Mouse (Mus musculus) mouse embryonic stem cell (cell line): ENCODE measurements around the gene Paxbp1.

ENCODE experiments used
- in situ Hi-C, 2 experiments: fragments of 300-500 bp; cut with MboI; formaldehyde crosslinking; loops; 1 replicate in 1 of 2; 3 replicates in 1 of 2; pipeline ENCODE4 v1.14.3; 2019 to 2020; ENCODE audit warnings: low sequenced_read_pairs in 2 of 2, low pct_unique_long_range_greater_than_20kb in 1 of 2, mixed read lengths in 1 of 2; ENCODE audit not compliant: unreplicated experiment in 1 of 2

Gene Paxbp1

GRCm38 (mm10) chr16:91057741-91058140 lies 13.4 kb upstream of the Paxbp1 start:
- in situ Hi-C loops = no loop called here

DNA sequence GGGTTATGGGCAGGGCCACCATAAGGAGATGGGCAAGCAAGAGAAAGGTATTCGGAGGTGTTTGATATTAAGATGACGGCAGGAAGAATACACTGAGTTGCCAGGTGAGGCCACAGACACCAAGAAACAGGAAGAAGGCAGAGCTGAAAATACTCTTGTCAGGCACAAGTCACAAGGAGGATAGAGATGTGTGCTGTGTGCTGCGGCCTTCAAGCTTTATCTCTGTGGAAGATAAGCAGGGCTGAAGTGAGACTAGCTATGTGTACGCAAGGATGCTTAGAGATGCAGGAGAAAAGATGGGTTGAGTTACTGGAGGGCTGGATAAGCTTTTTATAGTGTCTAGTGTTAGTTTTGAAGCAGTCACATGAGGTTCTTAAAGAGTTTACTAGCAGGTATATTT lies 12.9 kb upstream of the Paxbp1 start:
- in situ Hi-C loops = no loop called here

- in situ Hi-C loops = no loop called here
These were observed 11.9 kb upstream of the Paxbp1 start for GRCm38 (mm10) chr16:91056043-91056821.

DNA sequence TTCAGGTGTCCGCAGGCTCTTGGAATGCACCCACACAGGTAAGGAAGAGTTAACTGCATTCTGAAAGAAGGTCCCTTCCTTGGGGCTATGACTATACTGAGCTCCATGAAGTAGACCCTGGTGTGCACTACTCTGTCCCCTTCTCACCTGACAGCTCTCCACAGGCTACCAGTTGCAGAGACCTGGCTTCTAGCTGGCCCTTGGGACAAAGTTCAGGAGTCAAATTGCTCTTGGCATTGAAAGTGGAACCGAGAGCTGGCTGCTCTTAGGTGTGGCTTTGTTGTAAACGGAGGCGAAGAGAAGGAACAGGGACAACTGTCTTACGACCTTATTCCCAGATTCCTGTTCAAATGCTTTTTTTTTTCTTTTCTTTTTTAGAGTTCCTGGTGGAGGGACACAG lies 10.8 kb upstream of the Paxbp1 start:
- in situ Hi-C loops = no loop called here

GRCm38 (mm10) chr16:91053599-91053998 lies 9.3 kb upstream of the Paxbp1 start:
- in situ Hi-C loops = no loop called here

DNA sequence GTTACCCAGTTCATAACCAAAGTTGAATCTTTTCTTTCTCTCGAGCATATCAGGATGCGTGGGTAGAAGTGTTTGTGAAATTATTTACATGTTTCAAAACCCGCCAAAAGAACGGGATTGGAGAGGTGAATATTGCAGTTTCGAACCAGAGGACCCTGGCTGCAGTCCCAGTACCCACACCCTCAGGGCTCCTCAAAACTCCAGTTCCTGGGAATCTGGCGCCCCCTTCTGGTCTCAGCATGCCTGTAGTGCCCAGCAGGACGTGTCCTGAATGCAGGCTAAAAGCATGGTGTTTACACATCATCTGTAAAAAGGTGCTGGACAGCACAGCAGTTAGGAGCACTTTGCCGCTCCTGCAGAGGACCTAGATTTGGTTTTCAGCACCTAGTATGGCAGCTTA lies 1.2 kb upstream of the Paxbp1 start:
- in situ Hi-C loops = no loop called here

DNA sequence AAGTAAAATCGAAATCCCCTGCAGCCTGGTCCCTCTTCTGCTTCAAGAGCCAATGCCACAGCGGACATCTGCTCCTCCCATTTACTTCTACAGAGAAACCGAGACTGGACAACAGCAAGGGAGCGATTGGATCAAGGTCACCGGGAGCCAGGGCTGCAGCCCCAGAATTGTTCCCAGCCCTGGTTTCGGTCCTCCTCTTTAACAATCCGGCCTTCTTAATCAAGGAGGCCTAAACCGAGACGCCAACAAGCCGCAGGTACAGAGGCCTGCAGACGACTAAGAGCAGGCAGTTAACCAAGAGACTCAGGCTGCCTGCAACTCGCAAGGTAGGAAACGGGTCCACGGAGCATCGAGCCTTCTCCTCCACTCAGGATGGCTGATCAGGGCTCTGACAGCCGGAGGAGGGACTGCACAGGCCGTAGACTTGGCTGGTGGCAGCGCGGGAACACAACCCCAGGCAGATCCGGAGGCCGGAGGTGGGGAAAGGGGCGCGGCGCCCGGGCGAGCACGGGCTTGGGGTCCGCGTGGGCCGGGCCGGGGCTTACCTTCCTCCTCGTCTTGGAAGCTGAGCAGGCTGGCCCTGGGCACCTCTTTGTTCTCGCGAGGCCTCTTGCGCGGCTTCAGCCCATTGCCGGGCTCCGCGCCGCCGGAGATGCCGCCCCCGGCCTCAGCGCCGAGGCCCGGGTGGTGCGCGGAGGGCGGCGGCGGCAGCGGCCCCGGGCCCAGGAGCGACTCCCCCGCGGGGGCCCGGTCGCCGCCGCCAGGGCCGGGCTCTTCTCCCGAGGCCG lies 688 bp downstream of the Paxbp1 start:
- in situ Hi-C loops = no loop called here

DNA sequence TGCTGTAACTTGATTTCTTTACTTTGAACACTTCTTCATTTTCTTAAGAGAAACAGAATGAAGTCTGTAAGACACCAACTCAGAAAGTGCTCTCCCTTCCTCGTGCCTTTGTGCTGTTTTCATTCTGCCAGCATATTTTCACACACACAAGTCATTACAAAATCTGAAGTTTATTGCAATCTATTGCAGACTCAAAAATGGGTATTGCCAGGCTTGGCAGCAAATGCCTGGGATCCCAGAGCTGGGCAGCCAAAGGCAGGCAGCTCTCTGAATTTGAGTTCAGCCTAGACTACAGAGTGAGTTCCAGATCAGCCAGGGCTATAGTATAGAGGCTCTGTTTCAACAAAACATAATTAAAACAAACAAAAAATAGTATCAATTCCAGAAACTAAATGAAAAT lies 1.7 kb downstream of the Paxbp1 start:
- in situ Hi-C loops = no loop called here

GRCm38 (mm10) chr16:91035866-91036265 lies 8.5 kb downstream of the Paxbp1 start:
- in situ Hi-C loops = no loop called here

DNA sequence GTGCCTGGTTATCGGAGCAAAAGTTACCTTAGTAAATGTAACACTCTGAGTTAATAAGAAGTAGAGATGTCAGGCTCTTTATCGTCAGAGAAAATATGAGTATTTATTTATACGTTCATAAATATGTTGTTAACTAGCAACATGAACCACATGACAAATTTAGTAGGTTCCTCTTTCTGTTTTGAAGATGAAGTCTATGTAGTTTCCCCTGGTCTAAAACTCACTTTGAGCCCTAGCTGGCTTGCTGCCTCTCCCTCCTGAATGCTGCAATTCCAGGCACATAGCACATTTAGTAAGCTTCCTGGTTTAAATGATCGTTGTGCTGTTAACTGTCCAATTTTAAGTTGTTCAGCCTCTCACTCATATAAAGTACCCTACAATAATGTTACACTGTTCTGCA lies 13.6 kb downstream of the Paxbp1 start:
- in situ Hi-C loops = no loop called here

DNA sequence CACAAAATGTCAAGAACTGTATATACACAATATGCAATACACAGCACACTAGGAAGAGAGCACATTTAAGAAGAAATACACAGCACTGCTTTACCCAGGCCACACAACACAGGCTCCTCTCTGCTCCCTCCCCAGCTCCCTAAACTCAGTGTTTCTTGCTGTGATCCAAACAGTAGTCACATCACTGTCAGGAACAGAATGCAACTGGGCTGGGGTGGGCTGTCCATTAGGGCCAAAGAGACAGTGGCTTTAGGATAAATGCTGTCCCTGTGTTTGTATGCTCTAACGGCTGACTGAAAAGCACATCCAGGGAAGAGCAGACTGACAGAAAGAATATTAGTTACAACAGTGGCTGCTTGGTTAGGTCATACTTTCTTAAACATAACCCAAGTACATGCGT lies 14.4 kb downstream of the Paxbp1 start:
- in situ Hi-C loops = no loop called here

DNA sequence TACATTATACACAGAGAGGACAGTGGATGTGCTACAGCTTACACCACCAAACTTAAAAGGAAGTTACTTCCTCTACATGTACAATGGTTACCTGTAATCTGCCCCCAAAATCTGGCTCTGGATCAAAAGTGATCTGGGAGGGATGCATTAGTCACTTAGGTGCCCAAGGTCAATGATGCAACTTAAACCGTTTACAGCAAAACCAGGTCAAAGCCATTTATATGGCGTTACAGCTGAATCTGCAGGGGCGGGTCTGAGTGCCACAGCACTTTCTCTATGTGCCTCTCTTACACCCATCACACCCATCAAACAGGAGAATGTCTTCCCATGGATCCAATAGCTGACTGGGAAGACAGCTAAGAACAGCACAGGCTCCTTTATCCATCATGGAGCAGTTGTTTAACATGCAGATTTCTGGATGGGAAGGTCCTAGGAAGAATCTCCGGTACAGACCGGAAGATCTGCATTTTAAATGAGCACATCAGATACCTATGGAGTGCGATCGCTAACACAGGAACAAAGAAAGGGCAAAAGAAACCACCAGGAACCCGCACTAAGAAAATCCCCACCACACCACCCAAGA lies 15.1 kb downstream of the Paxbp1 start:
- in situ Hi-C loops = no loop called here

DNA sequence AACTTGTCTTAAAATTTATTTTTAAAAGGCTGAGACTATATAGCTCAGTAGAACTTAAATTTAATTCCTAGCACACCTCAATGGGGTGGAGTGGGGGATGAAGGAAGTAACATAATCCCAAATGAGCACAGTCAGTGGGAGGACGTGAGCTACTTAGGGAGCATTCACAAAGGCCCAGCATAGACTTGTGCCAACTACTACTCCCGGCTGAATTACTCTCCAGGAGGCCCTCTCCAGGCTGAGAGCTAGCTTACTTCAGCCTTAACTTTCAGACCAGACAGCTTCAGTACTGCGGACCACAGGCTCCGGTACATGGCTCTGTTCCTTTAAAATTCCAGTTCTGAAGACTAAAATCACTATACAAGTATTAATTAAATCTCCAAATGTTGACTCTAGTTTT lies 18.1 kb downstream of the Paxbp1 start:
- in situ Hi-C loops = no loop called here

DNA sequence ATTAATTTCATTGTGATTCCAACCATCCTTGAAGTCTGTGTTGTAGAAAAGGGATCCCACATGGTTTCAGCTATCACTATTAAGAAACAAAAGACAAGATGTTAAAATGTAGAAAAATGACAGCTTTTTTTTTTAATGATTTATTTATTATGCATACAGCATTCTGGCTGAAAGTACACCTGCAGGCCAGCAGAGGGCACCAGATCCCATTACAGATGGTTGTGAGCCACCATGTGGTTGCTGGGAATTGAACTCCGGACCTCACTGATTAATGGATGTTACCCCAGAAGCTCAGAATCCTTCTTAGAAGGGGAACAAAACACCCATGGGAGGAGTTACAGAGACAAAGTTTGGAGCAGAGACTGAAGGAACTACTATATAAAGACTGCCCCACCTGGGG lies 21.0 kb downstream of the Paxbp1 start:
- in situ Hi-C loops = no loop called here

DNA sequence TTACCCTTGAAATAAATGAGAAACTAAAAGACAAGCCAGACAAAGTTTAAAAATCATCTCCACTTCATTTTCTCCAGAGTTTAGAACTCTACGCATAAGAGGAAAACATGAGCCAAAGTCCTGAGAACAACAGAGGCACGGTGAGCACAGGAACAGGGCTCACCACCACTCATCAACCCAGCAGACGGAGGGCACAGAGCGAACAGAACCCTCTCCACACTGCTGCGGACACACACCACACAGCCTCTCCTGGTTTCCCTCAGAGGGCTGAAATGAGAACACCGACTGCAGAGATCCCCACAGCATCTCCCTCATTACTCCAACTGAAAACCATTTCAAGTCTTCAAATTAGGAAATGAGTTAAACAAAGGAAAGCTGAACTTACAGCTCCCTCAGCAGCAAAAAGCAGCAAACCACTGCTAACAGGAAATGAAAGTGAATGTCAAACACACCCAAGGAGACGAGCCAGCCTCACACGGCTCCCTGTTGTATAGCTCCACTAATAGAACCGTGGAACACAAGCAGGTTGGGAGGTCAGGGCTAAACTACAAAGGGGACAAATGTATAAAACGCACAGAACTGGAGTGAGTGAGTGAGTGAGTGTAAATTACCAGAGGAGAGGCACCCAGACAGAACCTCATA lies 23.4 kb downstream of the Paxbp1 start:
- in situ Hi-C loops = no loop called here

GRCm38 (mm10) chr16:91019476-91019875 lies 24.9 kb downstream of the Paxbp1 start:
- in situ Hi-C loops = no loop called here

DNA sequence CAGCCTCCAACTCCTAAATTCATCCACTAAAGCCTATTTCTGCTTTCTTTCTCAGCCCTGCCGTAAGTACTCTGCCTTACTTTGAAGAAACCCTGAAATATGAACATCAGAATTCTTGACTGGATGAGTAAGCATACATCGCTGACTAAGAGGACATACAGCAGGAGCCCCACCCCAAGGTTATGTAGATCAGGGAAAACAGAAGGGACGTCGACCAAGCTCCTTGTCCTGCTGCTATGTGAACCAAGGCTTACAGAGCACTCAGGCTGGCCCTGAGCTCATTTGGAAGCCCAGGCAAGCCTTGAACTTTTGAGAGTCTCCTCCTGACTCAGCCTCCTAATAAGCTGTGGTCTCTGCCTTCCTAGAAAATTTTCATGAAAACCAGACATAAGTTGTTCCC lies 28.6 kb downstream of the Paxbp1 start:
- in situ Hi-C loops = no loop called here

GRCm38 (mm10) chr16:91011847-91012246 lies 32.5 kb downstream of the Paxbp1 start:
- in situ Hi-C loops = no loop called here

DNA sequence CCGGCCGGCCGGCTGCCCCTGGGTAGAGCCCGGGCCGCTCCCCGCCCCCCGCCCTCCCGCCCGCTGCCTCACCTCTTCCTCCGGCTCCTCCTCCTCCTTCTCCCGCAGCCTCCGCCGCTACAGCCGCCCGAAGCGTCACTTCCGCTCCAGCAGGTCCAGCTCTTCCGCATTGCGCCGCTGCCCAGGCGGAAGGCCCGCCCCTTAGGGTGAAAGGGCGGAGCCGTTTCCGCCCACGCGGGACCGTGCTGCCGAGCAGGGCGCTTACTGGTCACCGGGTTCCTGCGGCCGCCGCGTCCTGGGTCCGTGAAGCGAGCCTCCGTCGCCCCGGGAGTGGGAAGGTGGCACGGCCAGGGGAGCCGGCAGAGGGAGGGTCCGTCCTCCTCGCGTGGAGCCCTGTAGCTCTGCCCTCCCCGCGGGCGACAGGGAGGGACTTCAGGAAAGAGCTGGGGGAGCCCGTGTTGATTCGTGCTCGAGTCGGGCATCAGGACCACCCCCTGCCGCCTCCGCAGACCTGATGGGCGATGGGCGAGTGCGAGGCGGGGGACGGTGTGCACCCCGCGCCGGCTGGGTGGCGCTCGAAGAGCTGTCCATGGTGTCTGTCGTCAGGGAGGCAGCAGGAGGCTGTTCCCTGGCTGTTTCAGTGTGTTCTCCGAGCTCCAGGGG lies 33.2 kb downstream of the Paxbp1 start, which contains the start of gene Synj1:
Gene Synj1 (minus strand): TSS at position 288 of the 663 bp plus-strand sequence.
- in situ Hi-C loops = no loop called here
